ENCODE assay signal across 8 mouse cellular contexts in the genomic region with DNA sequence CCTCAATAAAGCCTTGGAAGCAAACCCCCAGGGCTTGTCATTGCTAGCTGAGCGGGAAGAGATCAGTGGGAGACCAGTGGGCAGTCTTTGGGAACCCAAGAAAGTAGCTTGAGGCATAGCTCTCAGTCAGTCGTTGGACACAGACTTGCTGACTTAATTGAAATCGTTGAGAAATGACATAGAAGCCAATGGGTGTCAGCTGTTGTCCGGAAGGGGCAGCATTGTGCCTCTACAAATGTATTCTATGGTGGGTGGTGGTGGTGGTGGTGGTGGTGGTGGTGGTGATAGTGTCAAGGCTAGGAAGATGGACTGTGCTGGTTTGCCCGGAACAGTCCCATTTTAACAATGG. TPM values are rescaled to one million over a fixed set of nuclear protein-coding genes. Genes with fewer than 3 reads are reported as not detected.
A peak's percentile ranks its signal among the peaks of the same experiment; 100 is the strongest.
DNase-seq lines count a peak whose midpoint lies in the region; ATAC-seq and TF ChIP-seq lines count a peak whose summit lies in the region.

No protein-coding gene starts in this region.

- peaks cover 25% of the 10 kb centered on the region for H3K36me3 ChIP-seq in kidney, embryonic 16.5 days (ENCODE audit: insufficient read depth, low read length)
- H3K36me3 ChIP-seq in intestine, postnatal 0 days (ENCODE audit: control insufficient read depth, insufficient read depth): peaks cover 24% of the 10 kb centered on the region
- H3K36me3 ChIP-seq in neural tube, embryonic 12.5 days: peaks cover 33% of the 10 kb centered on the region

- H3K4me2 ChIP-seq in kidney, embryonic 16.5 days (replicated peaks; ENCODE audit: low read depth, low read length): peak overlapping the region; percentile 95
- peak overlapping the region; percentile 94 for H3K4me2 ChIP-seq in intestine, postnatal 0 days (replicated peaks; ENCODE audit: low read depth)
- peak overlapping the region; percentile 82 for H3K4me2 ChIP-seq in neural tube, embryonic 12.5 days (replicated peaks)

- peak overlapping the region; percentile 64 for H3K4me3 ChIP-seq in kidney, embryonic 16.5 days (ENCODE audit: low read length)
- H3K4me3 ChIP-seq in intestine, postnatal 0 days (ENCODE audit: low read depth, low read length): peak overlapping the region; percentile 76
- H3K4me3 ChIP-seq in neural tube, embryonic 12.5 days: peak overlapping the region; percentile 51

- ATAC-seq in kidney, embryonic 16.5 days (ENCODE audit: low FRiP score, low TSS enrichment): no peak
- ATAC-seq in intestine, postnatal 0 days: no peak
- no peak for ATAC-seq in neural tube, embryonic 12.5 days (ENCODE audit: low FRiP score, low read depth)

- H3K4me1 ChIP-seq in kidney, embryonic 16.5 days (ENCODE audit: insufficient read depth, low read length): peaks cover 15% of the 10 kb centered on the region
- H3K4me1 ChIP-seq in intestine, postnatal 0 days (replicated peaks; ENCODE audit: control insufficient read depth, insufficient read depth, low read length): no peaks in the 10 kb centered on the region
- H3K4me1 ChIP-seq in neural tube, embryonic 12.5 days: peaks cover 11% of the 10 kb centered on the region

- TF ChIP-seq CTCF in intestine, postnatal 0 days (IDR thresholded peaks at IDR 0.05; ENCODE audit: low read depth): peak; percentile 31; the same call in 1 of the 2 replicates

- no peak overlapping the region for H3K27ac ChIP-seq in kidney, embryonic 16.5 days (ENCODE audit: low read length)
- no peak overlapping the region for H3K27ac ChIP-seq in intestine, postnatal 0 days (ENCODE audit: low read depth, low read length)
- H3K27ac ChIP-seq in neural tube, embryonic 12.5 days: no peak overlapping the region

- H3K9ac ChIP-seq in kidney, embryonic 16.5 days (replicated peaks; ENCODE audit: low read length): peak overlapping the region; percentile 77
- peak overlapping the region; percentile 76 for H3K9ac ChIP-seq in intestine, postnatal 0 days (ENCODE audit: low read depth, low read length)
- peak overlapping the region; percentile 58 for H3K9ac ChIP-seq in neural tube, embryonic 12.5 days

- no peaks in the 10 kb centered on the region for H3K9me3 ChIP-seq in kidney, embryonic 16.5 days (ENCODE audit: low read length)
- H3K9me3 ChIP-seq in intestine, postnatal 0 days (ENCODE audit: control insufficient read depth): no peaks in the 10 kb centered on the region
- H3K9me3 ChIP-seq in neural tube, embryonic 12.5 days: no peaks in the 10 kb centered on the region

- no peaks in the 10 kb centered on the region for H3K27me3 ChIP-seq in kidney, embryonic 16.5 days (ENCODE audit: insufficient read depth, low read length)
- no peaks in the 10 kb centered on the region for H3K27me3 ChIP-seq in intestine, postnatal 0 days (replicated peaks; ENCODE audit: control insufficient read depth, insufficient read depth, low read length)
- H3K27me3 ChIP-seq in neural tube, embryonic 12.5 days (replicated peaks): no peaks in the 10 kb centered on the region

- WGBS in kidney, embryonic 16.5 days: 38% methylated on average over 5 of the region's 5 CpGs
- WGBS in intestine, postnatal 0 days: 35% methylated on average over 5 of the region's 5 CpGs
- 42% methylated on average over 5 of the region's 5 CpGs for WGBS in neural tube, embryonic 12.5 days

- no peak for DNase-seq in kidney, postnatal 4 days
- peak; percentile 15 for DNase-seq in c-Kit-positive CD71-positive TER-119-negative erythroid progenitor cells, embryonic 14.5 days (ENCODE audit: low read depth)
- no peak for DNase-seq in embryo, embryonic 10.5 days (ENCODE audit: low spot score)
- DNase-seq in spleen, adult 18-20 months: no peak
- no peak for DNase-seq in spleen, postnatal 4 days (ENCODE audit: low spot score in 2 of 2)

RNA-seq across cellular contexts. Expression of gene Mon1b, which starts 0.9 kb away (rescaled TPM):
- polyA plus RNA-seq in kidney, embryonic 16.5 days (2015; fragmentation: Nextera tagmentation; extraction: Ambion mirVana): 8.2 and 10.3 TPM in 2 replicates
- 3.5 and 4.1 TPM in 2 replicates for polyA plus RNA-seq in intestine, postnatal 0 days (2015; fragmentation: Nextera tagmentation; extraction: Ambion mirVana)
- polyA plus RNA-seq in neural tube, embryonic 12.5 days (2016; fragmentation: Nextera tagmentation; extraction: Ambion mirVana): 10.8 and 12.1 TPM in 2 replicates

RNA-seq across cellular contexts. Expression of gene Syce1l, which starts 6.8 kb away (rescaled TPM):
- not detected in 2 replicates for polyA plus RNA-seq in kidney, embryonic 16.5 days (2015; fragmentation: Nextera tagmentation; extraction: Ambion mirVana)
- polyA plus RNA-seq in intestine, postnatal 0 days (2015; fragmentation: Nextera tagmentation; extraction: Ambion mirVana): not detected in 2 replicates
- polyA plus RNA-seq in neural tube, embryonic 12.5 days (2016; fragmentation: Nextera tagmentation; extraction: Ambion mirVana): not detected in 2 replicates
